Mouse (Mus musculus) erythroid progenitor cell, adult 5-6 weeks (primary cell): Measurements from ENCODE around the gene Cdyl. TPM values are rescaled to one million over a fixed set of nuclear protein-coding genes. Genes with fewer than 3 reads are reported as not detected.
A peak's percentile ranks its signal among the peaks of the same experiment; 100 is the strongest.
"Not testable (repeated sequence)": the region's sequence is repeated elsewhere in the genome, so short reads cannot be mapped to it uniquely, and the experiment has no call there.

ENCODE experiments used
- ATAC-seq: replicated peaks from 2 replicates; pipeline ENCODE4 v1.8.0; 2016; ENCODE audit warnings: moderate number of reproducible peaks, mild to moderate bottlenecking, moderate TSS enrichment, inconsistent platforms; ENCODE audit not compliant: poor library complexity, low FRiP score, severe bottlenecking
- total RNA-seq, 2 experiments: library from RNA; stranded (forward) in 1 of 2; stranded (reverse) in 1 of 2; fragments of 150-400 nt in 1 of 2; fragments of 186-747, 209-891 nt in 1 of 2; gene quantifications; 2 replicates each; pipeline versions ENCODE4 v1.2.3 to v1.2.4; 2015 to 2017; ENCODE audit warnings: low replicate concordance in 2 of 2

Cdyl gene
- total RNA-seq, 2 experiments from 2014 or later: 46.9 to 48.0 TPM

GRCm38 (mm10) chr13:35817626-35818025, 158.0 kb downstream of the Cdyl start:
- ATAC-seq: no peak

GRCm38 (mm10) chr13:35818060-35818459, 158.4 kb downstream of the Cdyl start:
- no peak for ATAC-seq

- ATAC-seq: no peak
Observed at GRCm38 (mm10) chr13:35821821-35822454, 162.3 kb downstream of the Cdyl start.

- no peak for ATAC-seq
Observed at GRCm38 (mm10) chr13:35822795-35823194, 163.2 kb downstream of the Cdyl start.

GRCm38 (mm10) chr13:35825639-35826038, 166.0 kb downstream of the Cdyl start:
- ATAC-seq: 0 out of 2 replicates have a peak, but pooled peaks have one; percentile 50

GRCm38 (mm10) chr13:35832676-35833075, 173.0 kb downstream of the Cdyl start:
- ATAC-seq: no peak

- no peak for ATAC-seq
Observed at GRCm38 (mm10) chr13:35833941-35834340, 174.3 kb downstream of the Cdyl start.

- no peak for ATAC-seq
Observed at GRCm38 (mm10) chr13:35835669-35836068, 176.0 kb downstream of the Cdyl start.

GRCm38 (mm10) chr13:35836501-35836900, 176.9 kb downstream of the Cdyl start:
- ATAC-seq: not testable (repeated sequence)

- ATAC-seq: no peak
Observed at GRCm38 (mm10) chr13:35840102-35840501, 180.5 kb downstream of the Cdyl start.

- no peak for ATAC-seq
Observed at GRCm38 (mm10) chr13:35843383-35843782, 183.8 kb downstream of the Cdyl start.

GRCm38 (mm10) chr13:35845306-35845705, 185.7 kb downstream of the Cdyl start:
- no peak for ATAC-seq

GRCm38 (mm10) chr13:35848694-35849093, 189.1 kb downstream of the Cdyl start:
- ATAC-seq: no peak

- ATAC-seq: no peak
Observed at GRCm38 (mm10) chr13:35851581-35851980, 191.9 kb downstream of the Cdyl start.

GRCm38 (mm10) chr13:35852851-35853575, 193.4 kb downstream of the Cdyl start:
- ATAC-seq: no peak

GRCm38 (mm10) chr13:35857486-35857885, 197.9 kb downstream of the Cdyl start:
- no peak for ATAC-seq

GRCm38 (mm10) chr13:35860916-35861315, 201.3 kb downstream of the Cdyl start:
- no peak for ATAC-seq

- ATAC-seq: no peak
Observed at GRCm38 (mm10) chr13:35870659-35871058, 211.0 kb downstream of the Cdyl start.

- ATAC-seq: no peak
Observed at GRCm38 (mm10) chr13:35871107-35871506, 211.5 kb downstream of the Cdyl start.

- no peak for ATAC-seq
Observed at GRCm38 (mm10) chr13:35875396-35875795, 215.8 kb downstream of the Cdyl start.

- ATAC-seq: no peak
Observed at GRCm38 (mm10) chr13:35878282-35878681, 218.6 kb downstream of the Cdyl start.
